Mouse (Mus musculus): ENCODE data around the gene Arhgef18. TPM values are rescaled to one million over a fixed set of nuclear protein-coding genes. Genes with fewer than 3 reads are reported as not detected.

Gene Arhgef18
- total and polyA plus RNA-seq, 2 experiments from 2014 or later = 5.5 to 45.6 TPM

DNA sequence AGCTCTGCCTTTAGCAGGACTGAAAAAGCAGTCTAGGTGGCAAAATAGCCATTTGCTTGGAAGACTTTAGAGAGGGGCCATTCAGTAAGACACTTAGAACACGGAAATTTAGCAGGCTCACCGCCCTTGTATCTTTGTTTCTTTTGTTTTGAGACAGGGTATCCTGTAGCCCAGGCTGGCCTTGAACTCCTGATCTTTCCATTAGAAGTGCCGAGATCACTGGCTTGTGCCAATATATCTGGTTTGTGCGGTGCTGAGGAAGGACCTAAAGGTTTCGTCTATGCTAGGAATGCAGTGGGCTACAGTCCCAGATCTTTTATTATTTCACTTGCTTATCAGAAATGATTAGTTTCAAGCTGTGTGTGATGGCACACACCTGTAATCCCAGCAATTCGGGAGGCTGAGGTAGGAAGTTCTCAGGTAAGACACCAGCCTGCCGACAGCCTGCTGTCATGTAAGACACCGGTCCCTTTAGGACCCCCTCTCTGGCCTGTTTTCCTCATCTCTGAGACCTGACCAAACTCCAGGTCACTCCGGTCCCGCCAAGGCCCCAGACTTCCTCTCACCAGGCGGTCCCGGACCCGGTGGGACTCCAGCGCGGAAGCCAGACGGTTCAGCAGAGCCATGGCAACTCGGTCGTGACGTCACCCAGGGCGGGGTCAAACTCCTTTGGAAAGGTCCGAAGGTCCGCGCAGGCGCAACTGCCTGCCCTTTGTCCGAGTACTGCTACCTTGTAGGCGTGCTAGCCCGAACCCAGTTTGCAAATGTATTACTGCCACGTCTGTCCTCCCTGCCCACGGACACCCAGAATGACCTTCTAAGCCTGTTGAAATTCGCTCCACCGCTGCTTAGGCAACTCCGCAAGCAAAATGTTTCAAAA is 74.4 kb downstream of the Arhgef18 start, which contains the start of gene Pex11g:
Gene Pex11g, minus strand, starts transcription at position 675 of the 880 bp plus-strand sequence.
- peaks cover 4% of the 10 kb centered on the region; the same call in 1 of the 2 replicates for H3K4me1 ChIP-seq (ENCODE audit: insufficient read depth, low read length)
- peak; percentile 94 for ATAC-seq
- peak within 1 kb of the TSS; percentile 76 for H3K27ac ChIP-seq
- no peaks in the 10 kb centered on the region for H3K9me3 ChIP-seq (ENCODE audit: low read length)
- H3K4me2 ChIP-seq (ENCODE audit: low read depth, low read length) = peak within 1 kb of the TSS; percentile 67
- DNase-seq (ENCODE audit: low spot score) = peak; percentile 97
- peak within 1 kb of the TSS; percentile 39 for H3K4me3 ChIP-seq (ENCODE audit: low read length)
- H3K9ac ChIP-seq (replicated peaks; ENCODE audit: low read length) = peak within 1 kb of the TSS; percentile 46
- WGBS = 5% methylated on average over 32 of the region's 32 CpGs
- no peaks in the 10 kb centered on the region for H3K27me3 ChIP-seq (ENCODE audit: insufficient read depth, low read length)
- no peaks in the 10 kb centered on the region for H3K36me3 ChIP-seq (ENCODE audit: insufficient read depth, low read length)
- no peak for TF ChIP-seq CTCF (IDR thresholded peaks at IDR 0.05; ENCODE audit: low read depth)

DNA sequence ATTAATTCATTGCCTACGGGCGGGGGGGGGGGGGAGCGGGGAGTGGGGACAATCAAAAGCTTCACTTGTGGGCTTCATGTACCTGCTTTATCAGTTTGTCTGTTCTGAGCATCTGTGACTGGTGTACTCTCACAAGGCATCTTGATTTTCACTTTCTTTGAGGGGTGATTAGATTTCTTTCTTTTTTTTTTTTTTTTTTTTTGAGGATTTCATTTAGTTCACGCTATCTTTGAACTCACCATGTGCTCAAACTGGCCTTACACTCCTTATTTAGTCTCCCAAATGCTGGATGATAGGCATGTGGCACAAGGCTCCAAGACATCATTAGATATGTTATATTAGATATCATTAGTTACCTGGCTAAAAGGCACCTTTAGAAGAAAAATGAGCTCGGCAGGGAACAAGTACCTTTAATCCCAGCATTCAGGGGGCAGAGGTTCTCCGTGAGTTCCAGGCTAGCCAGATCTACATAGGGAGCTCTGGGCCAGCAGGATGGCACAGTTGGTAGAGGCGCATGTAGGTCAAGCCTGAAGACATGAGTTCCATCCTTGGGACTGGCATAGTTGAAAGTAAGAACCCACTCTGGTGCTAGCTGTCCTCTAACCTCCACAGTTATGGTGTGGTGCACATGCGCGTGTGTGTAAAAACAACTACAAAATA is 75.2 kb downstream of the Arhgef18 start:
- peak overlapping the region; percentile 76 for H3K27ac ChIP-seq
- H3K4me3 ChIP-seq (ENCODE audit: low read length) = peak overlapping the region; percentile 39
- ATAC-seq (no peak; the same call in 1 of the 2 replicates), DNase-seq (ENCODE audit: low spot score) (no peak)
- H3K9ac ChIP-seq (replicated peaks; ENCODE audit: low read length) = peak overlapping the region; percentile 46
- peak overlapping the region; percentile 67 for H3K4me2 ChIP-seq (ENCODE audit: low read depth, low read length)
- no peaks in the 10 kb centered on the region for H3K27me3 ChIP-seq (ENCODE audit: insufficient read depth, low read length)
- no peak for TF ChIP-seq CTCF (IDR thresholded peaks at IDR 0.05; ENCODE audit: low read depth)
- no peaks in the 10 kb centered on the region for H3K36me3 ChIP-seq (ENCODE audit: insufficient read depth, low read length)
- no peaks in the 10 kb centered on the region for H3K9me3 ChIP-seq (ENCODE audit: low read length)
- 45% methylated on average over 9 of the region's 9 CpGs for WGBS
- peaks cover 4% of the 10 kb centered on the region; the same call in 1 of the 2 replicates for H3K4me1 ChIP-seq (ENCODE audit: insufficient read depth, low read length)

DNA sequence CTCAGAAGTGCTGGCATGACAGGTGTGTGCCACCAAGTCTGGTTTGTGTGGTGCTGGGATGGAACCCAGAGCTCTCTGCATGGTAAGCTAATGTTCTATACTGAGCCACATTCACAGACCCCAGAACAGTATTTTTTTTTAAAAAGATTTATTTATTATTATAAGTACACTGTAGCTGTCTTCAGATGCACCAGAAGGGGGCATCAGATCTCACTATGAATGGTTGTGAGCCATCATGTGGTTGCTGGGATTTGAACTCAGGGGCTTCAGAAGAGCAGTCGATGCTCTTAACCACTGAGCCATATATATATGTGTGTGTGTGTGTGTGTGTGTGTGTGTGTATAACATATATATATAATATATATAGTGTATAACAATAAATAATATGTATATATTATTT is 76.0 kb downstream of the Arhgef18 start:
- no peak for DNase-seq (ENCODE audit: low spot score)
- Histone ChIP-seq H3K9me3 (ENCODE audit: low read length) (no peaks in the 10 kb centered on the region), H3K9ac (replicated peaks; ENCODE audit: low read length) (no peak overlapping the region), H3K4me2 (ENCODE audit: low read depth, low read length) (no peak overlapping the region), H3K36me3 (ENCODE audit: insufficient read depth, low read length) (no peaks in the 10 kb centered on the region), H3K27me3 (ENCODE audit: insufficient read depth, low read length) (no peaks in the 10 kb centered on the region), H3K4me1 (ENCODE audit: insufficient read depth, low read length) (peaks cover 4% of the 10 kb centered on the region; the same call in 1 of the 2 replicates), H3K4me3 (ENCODE audit: low read length) (no peak overlapping the region), H3K27ac (no peak overlapping the region)
- TF ChIP-seq CTCF (IDR thresholded peaks at IDR 0.05; ENCODE audit: low read depth) = peak; percentile 11; the same call in 1 of the 2 replicates
- WGBS = 96% methylated on average over 1 of the region's 1 CpGs
- ATAC-seq = no peak

DNA sequence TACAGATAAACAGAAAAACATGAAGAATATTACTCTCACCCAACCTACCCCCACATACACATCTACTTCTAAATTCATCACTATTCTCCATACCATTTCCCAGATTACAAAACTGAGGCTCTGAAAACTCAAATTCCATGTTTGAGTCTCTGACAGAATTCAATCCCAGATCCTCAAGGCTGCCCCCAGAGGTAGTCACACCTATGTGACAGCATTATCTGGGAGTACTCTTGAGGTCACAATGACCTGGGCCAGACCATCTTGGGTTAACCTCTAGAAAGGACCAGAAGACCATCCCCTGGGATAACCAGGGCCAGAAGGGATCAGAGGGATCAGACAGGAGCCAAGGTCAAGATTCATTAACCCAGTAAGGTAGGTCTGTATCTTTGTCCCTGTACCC is 77.8 kb downstream of the Arhgef18 start, which contains the start of gene Tex45:
Gene Tex45, plus strand, starts transcription at position 301 of the 400 bp plus-strand sequence.
- ATAC-seq (no peak), DNase-seq (ENCODE audit: low spot score) (no peak)
- H3K27ac ChIP-seq = no peak within 1 kb of the TSS
- TF ChIP-seq CTCF (IDR thresholded peaks at IDR 0.05; ENCODE audit: low read depth) = no peak
- H3K36me3 ChIP-seq (ENCODE audit: insufficient read depth, low read length) = no peaks in the 10 kb centered on the region
- no peaks in the 10 kb centered on the region for H3K9me3 ChIP-seq (ENCODE audit: low read length)
- H3K9ac ChIP-seq (replicated peaks; ENCODE audit: low read length) = no peak within 1 kb of the TSS
- H3K4me1 ChIP-seq (ENCODE audit: insufficient read depth, low read length) = peaks cover 4% of the 10 kb centered on the region; the same call in 1 of the 2 replicates
- H3K4me2 ChIP-seq (ENCODE audit: low read depth, low read length) = no peak within 1 kb of the TSS
- H3K4me3 ChIP-seq (ENCODE audit: low read length) = no peak within 1 kb of the TSS
- H3K27me3 ChIP-seq (ENCODE audit: insufficient read depth, low read length) = no peaks in the 10 kb centered on the region

DNA sequence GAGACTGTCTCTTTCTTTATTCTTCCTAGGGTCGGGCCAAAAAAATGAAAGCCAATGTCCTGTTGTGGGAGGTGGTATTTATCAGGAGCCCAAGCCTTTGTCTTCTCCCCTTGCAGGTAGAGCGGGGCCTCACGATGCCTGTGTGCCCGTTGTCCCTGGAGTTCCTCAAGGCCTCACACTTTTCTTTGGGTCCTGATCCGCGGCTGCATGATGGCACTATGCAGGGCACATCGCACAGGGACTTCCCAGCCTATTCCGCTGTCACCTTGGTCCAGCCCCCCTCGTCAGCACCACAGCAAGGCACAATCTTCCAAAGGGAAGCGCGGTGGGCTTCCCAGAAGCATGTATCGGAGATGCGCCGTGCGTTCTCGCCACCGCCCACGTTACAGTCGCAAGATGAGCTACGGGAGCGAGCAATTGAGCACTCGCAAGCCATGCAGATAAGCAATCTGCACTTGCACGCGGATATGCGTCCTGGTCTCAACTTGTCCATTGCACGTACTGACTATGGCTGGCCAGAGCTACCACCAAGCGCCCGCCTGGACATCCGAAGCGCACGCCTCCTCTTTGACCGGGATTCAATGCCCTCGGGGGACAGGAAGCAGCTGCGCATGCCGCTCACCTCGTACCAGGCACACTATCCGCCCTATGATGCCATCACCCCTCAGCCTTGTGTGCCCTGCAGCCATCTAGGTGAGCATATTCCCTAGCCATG is 83.1 kb downstream of the Arhgef18 start:
- DNase-seq (ENCODE audit: low spot score) (peak; percentile 25), ATAC-seq (peak; percentile 75)
- no peaks in the 10 kb centered on the region; the same call in 1 of the 2 replicates for H3K27me3 ChIP-seq (ENCODE audit: insufficient read depth, low read length)
- no peaks in the 10 kb centered on the region for H3K36me3 ChIP-seq (ENCODE audit: insufficient read depth, low read length)
- no peaks in the 10 kb centered on the region for H3K9me3 ChIP-seq (ENCODE audit: low read length)
- H3K9ac ChIP-seq (replicated peaks; ENCODE audit: low read length) = peak overlapping the region; percentile 37
- peaks cover 5% of the 10 kb centered on the region; the same call in 1 of the 2 replicates for H3K4me1 ChIP-seq (ENCODE audit: insufficient read depth, low read length)
- H3K27ac ChIP-seq = no peak overlapping the region
- peak overlapping the region; percentile 26 for H3K4me3 ChIP-seq (ENCODE audit: low read length)
- 28% methylated on average over 37 of the region's 37 CpGs for WGBS
- peak overlapping the region; percentile 50 for H3K4me2 ChIP-seq (ENCODE audit: low read depth, low read length)
- TF ChIP-seq CTCF (IDR thresholded peaks at IDR 0.05; ENCODE audit: low read depth) = no peak

DNA sequence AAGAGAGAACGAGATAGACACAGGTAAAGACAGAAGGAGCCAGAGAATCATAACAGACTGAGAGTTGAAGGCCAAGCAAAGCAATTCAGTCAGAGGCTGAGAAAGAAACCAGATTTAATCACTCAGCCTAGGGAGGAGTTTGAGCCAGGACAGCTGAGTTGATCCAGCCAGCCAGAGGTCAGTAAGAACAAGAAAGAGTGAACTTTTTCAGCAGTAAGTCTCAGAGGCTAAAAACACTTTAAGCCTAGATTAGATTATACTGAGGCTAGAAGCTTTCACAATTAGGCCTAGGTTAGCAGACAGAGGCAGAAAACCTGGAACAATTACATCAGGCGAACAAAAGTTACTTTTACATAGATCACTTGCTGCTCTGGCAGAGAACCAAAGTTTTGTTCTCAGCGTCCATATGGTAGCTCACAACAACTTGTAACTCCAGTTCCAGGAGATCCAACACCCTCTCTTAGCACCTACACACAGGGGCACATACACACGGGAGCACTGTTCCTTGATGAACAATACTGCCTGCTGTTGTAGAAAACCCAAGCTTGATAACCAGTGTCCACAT is 87.5 kb downstream of the Arhgef18 start:
- no peaks in the 10 kb centered on the region for H3K9me3 ChIP-seq (ENCODE audit: low read length)
- no peak overlapping the region for H3K4me2 ChIP-seq (ENCODE audit: low read depth, low read length)
- 76% methylated on average over 4 of the region's 4 CpGs for WGBS
- H3K9ac ChIP-seq (replicated peaks; ENCODE audit: low read length) = no peak overlapping the region
- H3K27me3 ChIP-seq (ENCODE audit: insufficient read depth, low read length) = no peaks in the 10 kb centered on the region; the same call in 1 of the 2 replicates
- H3K36me3 ChIP-seq (ENCODE audit: insufficient read depth, low read length) = no peaks in the 10 kb centered on the region
- TF ChIP-seq CTCF (IDR thresholded peaks at IDR 0.05; ENCODE audit: low read depth) = no peak
- ATAC-seq (no peak), DNase-seq (ENCODE audit: low spot score) (no peak)
- H3K27ac ChIP-seq = no peak overlapping the region
- H3K4me3 ChIP-seq (ENCODE audit: low read length) = no peak overlapping the region
- H3K4me1 ChIP-seq (ENCODE audit: insufficient read depth, low read length) = peaks cover 5% of the 10 kb centered on the region; the same call in 1 of the 2 replicates

Data from hindbrain, postnatal 0 days (tissue).